Mouse (Mus musculus): ENCODE data around the gene Insc. TPM values are rescaled to one million over a fixed set of nuclear protein-coding genes. Genes with fewer than 3 reads are reported as not detected.
A peak's percentile ranks its signal among the peaks of the same experiment; 100 is the strongest.

Gene Insc
- total and polyA plus RNA-seq, 3 experiments = 0.16 to 0.64 (median 0.25) TPM

DNA sequence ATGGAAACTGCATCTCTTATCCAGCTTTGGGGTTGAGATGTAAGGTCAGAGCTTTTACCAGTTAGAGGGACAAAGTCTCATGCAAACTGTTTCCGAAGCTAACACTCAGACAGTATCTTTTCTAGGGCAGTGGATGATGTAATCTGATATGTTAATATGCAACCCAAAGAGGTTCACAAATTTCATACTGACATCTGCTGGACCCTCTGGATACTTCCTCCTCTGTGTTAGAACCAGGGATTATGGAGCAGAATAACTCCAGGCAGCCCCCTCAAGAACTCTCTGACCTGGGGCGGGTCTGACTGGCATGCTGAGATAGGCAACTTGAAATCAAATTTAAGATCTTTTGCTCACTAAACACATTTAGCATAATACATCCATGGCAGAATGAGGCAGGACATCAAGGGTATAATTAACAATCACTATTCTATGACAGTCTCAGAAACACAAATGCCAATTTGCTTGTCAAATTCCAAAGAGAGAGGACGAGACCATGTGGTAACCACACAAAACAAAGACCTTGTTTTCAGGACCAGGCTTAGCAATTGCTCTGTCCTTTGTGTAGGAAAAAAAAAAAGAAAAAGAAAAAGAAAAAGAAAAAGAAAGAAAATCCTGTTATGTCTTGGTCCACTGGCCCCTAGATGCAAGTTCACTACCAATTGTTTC, 117.5 kb downstream of the Insc start:
- no peak overlapping the region for H3K27ac ChIP-seq
- no peaks in the 10 kb centered on the region for H3K79me2 ChIP-seq (replicated peaks; ENCODE audit: control insufficient read depth, insufficient read depth, low read length)
- WGBS = 73% methylated on average over 3 of the region's 3 CpGs
- H3K4me3 ChIP-seq = no peak overlapping the region
- H3K27me3 ChIP-seq (ENCODE audit: control insufficient read depth, insufficient read depth, low read length) = no peaks in the 10 kb centered on the region
- TF ChIP-seq POLR2A (IDR thresholded peaks at IDR 0.05; ENCODE audit: insufficient read depth, low read depth, low read length) (no peak), CTCF (IDR thresholded peaks at IDR 0.05) (no peak), EP300 (IDR thresholded peaks at IDR 0.05; ENCODE audit: insufficient read depth, low read depth, low read length) (no peak)
- no peak overlapping the region for H3K9ac ChIP-seq (ENCODE audit: low read depth, low read length)
- no peaks in the 10 kb centered on the region for H3K36me3 ChIP-seq (ENCODE audit: control insufficient read depth, insufficient read depth, low read length)
- no peak for DNase-seq
- intact Hi-C loops (cut with DNase I) = no loop called here
- H3K4me1 ChIP-seq (ENCODE audit: control insufficient read depth, insufficient read depth, low read length) = no peaks in the 10 kb centered on the region

DNA sequence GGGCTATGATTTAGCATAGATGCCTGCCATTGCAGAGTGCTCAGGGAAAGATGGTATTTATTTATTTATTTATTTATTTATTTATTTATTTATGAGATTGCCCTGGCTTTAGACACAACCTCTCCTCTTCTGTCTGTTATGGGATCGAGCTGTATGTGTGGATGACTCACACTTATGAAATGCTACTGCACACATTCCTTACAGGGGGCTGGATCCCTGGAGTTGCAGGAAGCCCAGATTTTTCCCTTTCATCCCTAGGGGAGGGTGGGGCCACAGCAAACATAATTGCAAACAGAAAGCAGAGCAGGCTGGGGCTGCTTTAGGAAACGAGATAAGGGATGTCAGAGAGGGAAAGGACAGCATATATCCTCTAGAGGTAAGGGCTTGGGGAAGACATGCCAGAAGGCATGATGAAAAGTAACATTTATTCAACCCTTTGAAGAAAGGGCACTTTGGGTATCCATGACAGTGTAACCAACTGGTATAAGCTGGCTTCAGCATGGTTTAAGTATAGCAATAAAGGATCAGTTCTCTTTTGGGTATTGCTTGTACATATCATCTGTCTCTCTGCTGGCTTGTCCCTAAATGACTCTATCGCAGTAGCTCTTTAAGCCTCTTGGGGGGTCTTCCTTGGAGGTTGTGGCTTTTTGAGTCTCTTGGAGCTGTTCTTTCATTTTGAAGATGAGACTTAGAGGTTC, 130.0 kb downstream of the Insc start:
- Histone ChIP-seq H3K4me3 (no peak overlapping the region), H3K36me3 (ENCODE audit: control insufficient read depth, insufficient read depth, low read length) (no peaks in the 10 kb centered on the region), H3K4me1 (ENCODE audit: control insufficient read depth, insufficient read depth, low read length) (no peaks in the 10 kb centered on the region), H3K79me2 (replicated peaks; ENCODE audit: control insufficient read depth, insufficient read depth, low read length) (no peaks in the 10 kb centered on the region), H3K27ac (no peak overlapping the region), H3K27me3 (ENCODE audit: control insufficient read depth, insufficient read depth, low read length) (no peaks in the 10 kb centered on the region), H3K9ac (ENCODE audit: low read depth, low read length) (no peak overlapping the region)
- WGBS = 31% methylated on average over 3 of the region's 3 CpGs
- TF ChIP-seq POLR2A (IDR thresholded peaks at IDR 0.05; ENCODE audit: insufficient read depth, low read depth, low read length) = no peak
- intact Hi-C loops (cut with DNase I) = no loop called here
- no peak for DNase-seq

DNA sequence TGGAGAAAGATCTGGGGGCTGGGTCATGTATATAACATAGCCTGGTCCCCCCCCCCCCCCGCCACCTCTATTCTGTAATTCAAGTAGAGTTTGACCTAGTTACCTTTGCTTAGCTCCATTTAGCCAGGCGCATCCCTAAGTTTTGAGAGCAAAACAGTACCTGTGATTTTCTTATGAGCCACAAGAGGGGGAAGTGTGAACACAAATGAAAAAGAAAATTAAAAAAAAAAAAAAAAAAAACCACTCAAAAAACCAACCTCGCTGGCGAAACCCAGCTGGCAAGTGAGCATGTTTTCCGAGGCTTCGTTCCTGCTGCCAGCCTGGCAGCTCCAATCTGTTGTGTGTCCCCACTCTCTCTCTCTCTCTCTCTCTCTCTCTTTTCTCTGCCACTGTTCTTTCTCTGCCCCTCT, 130.5 kb downstream of the Insc start:
- Histone ChIP-seq H3K27ac (no peak overlapping the region), H3K36me3 (ENCODE audit: control insufficient read depth, insufficient read depth, low read length) (no peaks in the 10 kb centered on the region), H3K4me1 (ENCODE audit: control insufficient read depth, insufficient read depth, low read length) (no peaks in the 10 kb centered on the region), H3K4me3 (no peak overlapping the region), H3K9ac (ENCODE audit: low read depth, low read length) (no peak overlapping the region), H3K27me3 (ENCODE audit: control insufficient read depth, insufficient read depth, low read length) (no peaks in the 10 kb centered on the region), H3K79me2 (replicated peaks; ENCODE audit: control insufficient read depth, insufficient read depth, low read length) (no peaks in the 10 kb centered on the region)
- 18% methylated on average over 6 of the region's 6 CpGs for WGBS
- peak in 1 of 2 experiments; percentile 11 for DNase-seq
- intact Hi-C loops (cut with DNase I) = no loop called here
- TF ChIP-seq CTCF (IDR thresholded peaks at IDR 0.05) (peak; percentile 42), EP300 (IDR thresholded peaks at IDR 0.05; ENCODE audit: insufficient read depth, low read depth, low read length) (no peak), POLR2A (IDR thresholded peaks at IDR 0.05; ENCODE audit: insufficient read depth, low read depth, low read length) (no peak)

DNA sequence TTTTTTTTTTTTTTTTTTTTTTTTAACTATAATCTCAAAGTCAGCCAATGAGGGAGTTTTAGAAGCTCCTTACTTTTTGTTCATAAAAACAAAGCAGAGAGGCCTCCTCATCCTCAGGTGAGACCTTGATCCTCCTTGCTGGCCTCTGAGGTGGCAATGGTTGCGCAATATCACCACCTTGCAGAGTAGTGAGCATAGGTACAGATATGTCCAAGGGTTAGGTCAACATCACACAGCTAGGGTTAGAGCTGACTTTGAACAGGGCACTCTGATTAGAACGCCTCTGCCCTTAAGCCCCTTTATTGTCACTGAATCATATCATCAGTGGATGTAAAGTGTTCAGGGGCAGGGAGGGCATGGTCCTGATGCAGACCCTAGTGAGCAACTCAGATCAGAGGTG, 131.1 kb downstream of the Insc start:
- no peaks in the 10 kb centered on the region for H3K79me2 ChIP-seq (replicated peaks; ENCODE audit: control insufficient read depth, insufficient read depth, low read length)
- 78% methylated on average over 2 of the region's 2 CpGs for WGBS
- no peak overlapping the region for H3K27ac ChIP-seq
- DNase-seq = no peak
- intact Hi-C loops (cut with DNase I) = no loop called here
- H3K4me3 ChIP-seq = no peak overlapping the region
- no peaks in the 10 kb centered on the region for H3K4me1 ChIP-seq (ENCODE audit: control insufficient read depth, insufficient read depth, low read length)
- no peak overlapping the region for H3K9ac ChIP-seq (ENCODE audit: low read depth, low read length)
- H3K27me3 ChIP-seq (ENCODE audit: control insufficient read depth, insufficient read depth, low read length) = no peaks in the 10 kb centered on the region
- TF ChIP-seq POLR2A (IDR thresholded peaks at IDR 0.05; ENCODE audit: insufficient read depth, low read depth, low read length) = no peak
- no peak for TF ChIP-seq CTCF (IDR thresholded peaks at IDR 0.05)
- no peak for TF ChIP-seq EP300 (IDR thresholded peaks at IDR 0.05; ENCODE audit: insufficient read depth, low read depth, low read length)
- H3K36me3 ChIP-seq (ENCODE audit: control insufficient read depth, insufficient read depth, low read length) = no peaks in the 10 kb centered on the region

DNA sequence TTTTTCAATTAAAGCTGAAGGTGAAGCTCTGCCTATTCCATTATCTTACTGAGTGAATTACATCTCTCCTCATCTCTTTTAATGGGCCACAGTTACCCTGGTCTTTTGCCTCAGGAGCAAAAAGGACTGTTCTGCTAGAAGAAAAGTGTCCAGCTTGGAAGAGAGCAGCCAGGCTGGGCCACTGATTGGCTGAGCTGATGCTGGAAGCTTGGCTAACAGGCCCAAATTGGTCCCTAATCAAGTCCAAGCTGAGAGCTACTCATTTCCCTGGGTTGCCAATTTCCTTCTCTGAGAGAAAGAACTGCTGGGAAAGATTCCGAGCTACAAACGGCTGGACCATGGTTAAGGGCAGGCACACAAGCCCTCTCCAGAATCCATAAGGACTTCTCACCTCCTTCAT, 140.1 kb downstream of the Insc start:
- H3K36me3 ChIP-seq (ENCODE audit: control insufficient read depth, insufficient read depth, low read length) = no peaks in the 10 kb centered on the region
- no peak for TF ChIP-seq POLR2A (IDR thresholded peaks at IDR 0.05; ENCODE audit: insufficient read depth, low read depth, low read length)
- TF ChIP-seq CTCF (IDR thresholded peaks at IDR 0.05) = no peak
- no peak for TF ChIP-seq EP300 (IDR thresholded peaks at IDR 0.05; ENCODE audit: insufficient read depth, low read depth, low read length)
- H3K27ac ChIP-seq = no peak overlapping the region
- WGBS = 81% methylated on average over 2 of the region's 2 CpGs
- intact Hi-C loops (cut with DNase I) = no loop called here
- H3K79me2 ChIP-seq (replicated peaks; ENCODE audit: control insufficient read depth, insufficient read depth, low read length) = no peaks in the 10 kb centered on the region
- H3K27me3 ChIP-seq (ENCODE audit: control insufficient read depth, insufficient read depth, low read length) = no peaks in the 10 kb centered on the region
- H3K4me1 ChIP-seq (ENCODE audit: control insufficient read depth, insufficient read depth, low read length) = no peaks in the 10 kb centered on the region
- H3K9ac ChIP-seq (ENCODE audit: low read depth, low read length) = no peak overlapping the region
- no peak for DNase-seq
- no peak overlapping the region for H3K4me3 ChIP-seq

DNA sequence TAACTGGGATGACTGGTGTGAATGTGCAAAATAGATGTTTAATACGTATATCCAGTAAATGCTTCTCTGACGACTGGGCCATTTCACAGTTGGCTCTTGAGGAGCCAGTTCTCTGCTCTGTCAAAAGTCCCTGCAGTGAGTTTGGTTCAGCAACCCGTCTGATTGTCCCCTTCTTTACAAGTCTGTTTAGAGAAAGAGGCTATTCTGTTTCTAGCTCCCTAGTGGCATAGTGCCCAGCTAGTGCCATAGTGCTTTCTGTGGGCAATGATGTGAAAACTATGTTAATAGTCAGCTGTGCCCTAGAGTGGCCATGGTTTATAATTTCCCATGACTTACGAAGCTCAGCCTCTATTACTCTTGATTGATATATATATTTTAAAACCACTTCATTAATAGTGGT, 143.4 kb downstream of the Insc start:
- no peaks in the 10 kb centered on the region for H3K79me2 ChIP-seq (replicated peaks; ENCODE audit: control insufficient read depth, insufficient read depth, low read length)
- H3K4me3 ChIP-seq = no peak overlapping the region
- intact Hi-C loops (cut with DNase I) = no loop called here
- no peaks in the 10 kb centered on the region for H3K27me3 ChIP-seq (ENCODE audit: control insufficient read depth, insufficient read depth, low read length)
- no peak overlapping the region for H3K27ac ChIP-seq
- WGBS = 75% methylated on average over 4 of the region's 4 CpGs
- TF ChIP-seq POLR2A (IDR thresholded peaks at IDR 0.05; ENCODE audit: insufficient read depth, low read depth, low read length) = no peak
- no peak for TF ChIP-seq EP300 (IDR thresholded peaks at IDR 0.05; ENCODE audit: insufficient read depth, low read depth, low read length)
- no peak for TF ChIP-seq CTCF (IDR thresholded peaks at IDR 0.05)
- no peaks in the 10 kb centered on the region for H3K36me3 ChIP-seq (ENCODE audit: control insufficient read depth, insufficient read depth, low read length)
- DNase-seq = no peak
- no peaks in the 10 kb centered on the region for H3K4me1 ChIP-seq (ENCODE audit: control insufficient read depth, insufficient read depth, low read length)
- no peak overlapping the region for H3K9ac ChIP-seq (ENCODE audit: low read depth, low read length)

All from heart, adult 2 months (tissue).